Mouse (Mus musculus) C2C12 (cell line): ENCODE results near the gene Irf1. TPM values are rescaled to one million over a fixed set of nuclear protein-coding genes. Genes with fewer than 3 reads are reported as not detected.

Experiments used
- H3K27me3 ChIP-seq: one replicate; pipeline ENCODE4 v1.6.1; 2011; ENCODE audit not compliant: control insufficient read depth, insufficient read depth, insufficient read length
- H3K36me3 ChIP-seq: one replicate; pipeline ENCODE4 v1.6.1; 2011; ENCODE audit not compliant: control insufficient read depth, insufficient read depth
- H3K4me3 ChIP-seq: one replicate; pipeline ENCODE4 v1.5.1; 2011; ENCODE audit warnings: mild to moderate bottlenecking, control low read depth; ENCODE audit not compliant: poor library complexity, insufficient read depth, severe bottlenecking
- H3K79me2 ChIP-seq: one replicate; pipeline ENCODE4 v1.6.1; 2011; ENCODE audit not compliant: control insufficient read depth, insufficient read depth
- H3K79me3 ChIP-seq: one replicate; pipeline ENCODE4 v1.6.1; 2011; ENCODE audit warnings: low read depth, control low read depth
- H3ac ChIP-seq: one replicate; pipeline ENCODE3; 2011; ENCODE audit warnings: low read depth; ENCODE audit not compliant: control insufficient read depth, insufficient read length
- CEBPB ChIP-seq: IDR thresholded peaks from one replicate; pipeline ENCODE4 v1.6.1; 2011; ENCODE audit warnings: low read depth, mild to moderate bottlenecking, control low read depth, moderate library complexity
- CTCF ChIP-seq: IDR thresholded peaks from one replicate; pipeline ENCODE4 v1.5.1; 2011; ENCODE audit not compliant: control insufficient read depth, insufficient read depth, insufficient read length
- FOSL1 ChIP-seq: IDR thresholded peaks from one replicate; pipeline ENCODE4 v1.8.0; 2011; ENCODE audit warnings: mild to moderate bottlenecking, low read length; ENCODE audit not compliant: poor library complexity, insufficient read depth, severe bottlenecking
- MAX ChIP-seq: IDR thresholded peaks from one replicate; pipeline ENCODE4 v1.6.1; 2011; ENCODE audit warnings: mild to moderate bottlenecking, control low read depth
- MYOD1 ChIP-seq: IDR thresholded peaks from one replicate; pipeline ENCODE4 v1.6.1; 2011; ENCODE audit warnings: low read depth; ENCODE audit not compliant: control insufficient read depth, insufficient read length
- MYOG ChIP-seq: IDR thresholded peaks from one replicate; pipeline ENCODE4 v1.6.1; 2011; ENCODE audit not compliant: control insufficient read depth, insufficient read length; ENCODE audit errors: extremely low read depth
- USF1 ChIP-seq: IDR thresholded peaks from one replicate; pipeline ENCODE4 v1.6.1; 2011; ENCODE audit warnings: low read depth, mild to moderate bottlenecking, control low read depth, moderate library complexity
- polyA plus RNA-seq: library from polyadenylated mRNA; unstranded; fragments of >200 nt; fragmentation: generic; extraction: Trizol; gene quantifications from one replicate; pipeline ENCODE4 v1.2.1, GENCODE M21; 2012; ENCODE audit warnings: missing spikeins

The Irf1 gene
- polyA plus RNA-seq, 1 experiment = 26.7 TPM

GRCm38 (mm10) chr11:53734970-53735681 lies 34.7 kb upstream of the Irf1 start:
- Histone ChIP-seq H3K79me3 (no peaks in the 10 kb centered on the region), H3K79me2 (no peaks in the 10 kb centered on the region), H3K27me3 (no peaks in the 10 kb centered on the region), H3K4me3 (no peak overlapping the region), H3K36me3 (no peaks in the 10 kb centered on the region), H3ac (no peak overlapping the region)
- TF ChIP-seq CEBPB (no peak), FOSL1 (no peak), MYOD1 (no peak), CTCF (no peak), USF1 (no peak)

- peak overlapping the region; percentile 33 for H3ac ChIP-seq
- peak; percentile 92 for TF ChIP-seq CTCF
- no peak for TF ChIP-seq MYOG
- TF ChIP-seq CEBPB = no peak
- TF ChIP-seq MAX = peak; percentile 47
- TF ChIP-seq MYOD1 = peak; percentile 34
- TF ChIP-seq FOSL1 = no peak
- TF ChIP-seq USF1 = no peak
- no peaks in the 10 kb centered on the region for H3K79me2 ChIP-seq
- no peak overlapping the region for H3K4me3 ChIP-seq
- H3K79me3 ChIP-seq = no peaks in the 10 kb centered on the region
- no peaks in the 10 kb centered on the region for H3K27me3 ChIP-seq
- no peaks in the 10 kb centered on the region for H3K36me3 ChIP-seq
These were observed 34.0 kb upstream of the Irf1 start for GRCm38 (mm10) chr11:53735682-53736245.

- no peaks in the 10 kb centered on the region for H3K27me3 ChIP-seq
- TF ChIP-seq CTCF (peak; percentile 40), FOSL1 (no peak), CEBPB (no peak), USF1 (no peak), MAX (peak; percentile 57), MYOG (no peak), MYOD1 (no peak)
These were observed 32.8 kb upstream of the Irf1 start for GRCm38 (mm10) chr11:53736771-53737572.

GRCm38 (mm10) chr11:53737573-53737946 lies 32.3 kb upstream of the Irf1 start:
- no peak overlapping the region for H3K4me3 ChIP-seq
- H3K79me2 ChIP-seq = no peaks in the 10 kb centered on the region
- TF ChIP-seq USF1 (no peak), CEBPB (no peak), CTCF (peak; percentile 34)
- no peaks in the 10 kb centered on the region for H3K36me3 ChIP-seq
- H3ac ChIP-seq = no peak overlapping the region
- H3K79me3 ChIP-seq = no peaks in the 10 kb centered on the region
- no peaks in the 10 kb centered on the region for H3K27me3 ChIP-seq

More at GRCm38 (mm10) chr11:53736771-53737572, 32.8 kb upstream of the Irf1 start:
- H3K79me2 ChIP-seq = no peaks in the 10 kb centered on the region
- no peaks in the 10 kb centered on the region for H3K79me3 ChIP-seq
- H3K4me3 ChIP-seq = no peak overlapping the region
- no peaks in the 10 kb centered on the region for H3K36me3 ChIP-seq
- no peak overlapping the region for H3ac ChIP-seq

GRCm38 (mm10) chr11:53742353-53742752 lies 27.5 kb upstream of the Irf1 start:
- H3K27me3 ChIP-seq = no peaks in the 10 kb centered on the region
- no peak overlapping the region for H3ac ChIP-seq
- no peak overlapping the region for H3K4me3 ChIP-seq
- no peaks in the 10 kb centered on the region for H3K79me3 ChIP-seq
- TF ChIP-seq CTCF (no peak), FOSL1 (no peak), CEBPB (no peak), MAX (no peak), MYOG (no peak), MYOD1 (no peak), USF1 (no peak)
- H3K36me3 ChIP-seq = no peaks in the 10 kb centered on the region
- H3K79me2 ChIP-seq = no peaks in the 10 kb centered on the region

GRCm38 (mm10) chr11:53745260-53745659 lies 24.6 kb upstream of the Irf1 start:
- no peak overlapping the region for H3ac ChIP-seq
- no peaks in the 10 kb centered on the region for H3K27me3 ChIP-seq
- H3K79me2 ChIP-seq = no peaks in the 10 kb centered on the region
- H3K36me3 ChIP-seq = no peaks in the 10 kb centered on the region
- TF ChIP-seq USF1 (no peak), MYOD1 (no peak), CTCF (no peak), MAX (no peak), FOSL1 (no peak), MYOG (no peak), CEBPB (no peak)
- H3K79me3 ChIP-seq = no peaks in the 10 kb centered on the region
- no peak overlapping the region for H3K4me3 ChIP-seq
